Mouse (Mus musculus) heart, postnatal 4 days (tissue): ENCODE results near the gene Gm37240. TPM values are rescaled to one million over a fixed set of nuclear protein-coding genes. Genes with fewer than 3 reads are reported as not detected.
"Not testable (repeated sequence)": the region's sequence is repeated elsewhere in the genome, so short reads cannot be mapped to it uniquely, and the experiment has no call there.

Experiments
- DNase-seq: peaks from one replicate; pipeline ENCODE4 v3.0.0; 2021
- total RNA-seq, 2 experiments: library from RNA; stranded (reverse); gene quantifications; 2 replicates each; pipeline ENCODE4 v1.2.3; 2021

Gm37240 gene
- total RNA-seq, 2 experiments from 2014 or later: 19.6 to 20.6 TPM

DNA sequence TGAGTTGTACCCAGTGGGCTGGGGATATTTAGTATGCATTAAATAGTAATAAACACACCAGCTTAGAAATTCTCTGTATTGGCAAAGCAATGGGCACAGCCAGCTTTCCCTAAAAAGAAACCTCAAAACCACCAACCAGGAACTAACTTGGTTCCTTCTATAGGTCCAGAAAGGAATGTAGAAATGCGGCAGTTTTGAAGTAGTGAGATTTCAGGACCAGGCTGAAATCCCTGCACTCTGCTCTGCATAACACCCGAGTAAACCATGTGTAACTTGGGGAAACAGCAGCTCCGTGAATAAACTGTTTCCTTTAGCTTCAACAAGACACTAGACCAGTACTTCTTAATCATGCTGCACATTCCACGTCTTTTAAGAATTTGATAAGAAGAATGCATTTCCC, 1306.6 kb downstream of the Gm37240 start:
- no peak for DNase-seq

DNA sequence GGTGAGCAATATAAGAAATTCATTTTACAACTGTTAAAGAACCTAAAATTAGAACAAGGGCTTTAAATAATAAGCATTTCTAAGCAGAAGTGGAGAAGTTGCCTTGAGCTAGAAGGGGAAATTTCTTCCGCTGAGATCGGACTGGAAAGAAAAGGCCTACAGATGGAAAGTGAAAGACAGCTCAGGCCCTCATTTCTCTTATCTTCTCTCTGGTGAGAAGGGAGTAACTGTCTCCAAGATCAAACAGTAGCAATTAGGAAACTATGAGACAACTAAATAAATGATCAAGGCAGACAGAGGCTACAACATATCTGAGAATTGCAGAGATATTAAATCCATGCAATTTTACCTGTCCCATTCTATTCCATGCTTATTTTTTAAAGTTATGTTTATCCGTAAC, 1316.8 kb downstream of the Gm37240 start:
- DNase-seq: no peak

DNA sequence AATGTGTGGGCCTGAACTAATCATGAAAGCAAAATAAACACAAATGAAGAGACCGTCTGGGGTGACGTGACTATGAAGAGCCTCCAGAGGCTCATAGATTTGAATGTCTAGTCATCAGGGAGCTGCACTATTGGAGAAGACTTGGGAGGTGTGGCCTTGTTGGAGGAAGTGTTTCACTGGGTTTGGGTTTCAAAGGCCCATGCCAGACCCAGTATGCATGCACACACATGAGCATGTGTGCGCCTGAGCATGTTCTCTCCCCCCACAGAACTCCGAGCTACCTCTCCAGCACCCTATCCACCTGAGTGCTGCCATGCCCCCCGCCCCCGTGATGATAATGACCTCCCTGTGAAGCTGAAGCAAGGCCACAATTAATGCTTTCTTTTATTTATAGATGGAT, 1317.7 kb downstream of the Gm37240 start:
- DNase-seq: no peak

DNA sequence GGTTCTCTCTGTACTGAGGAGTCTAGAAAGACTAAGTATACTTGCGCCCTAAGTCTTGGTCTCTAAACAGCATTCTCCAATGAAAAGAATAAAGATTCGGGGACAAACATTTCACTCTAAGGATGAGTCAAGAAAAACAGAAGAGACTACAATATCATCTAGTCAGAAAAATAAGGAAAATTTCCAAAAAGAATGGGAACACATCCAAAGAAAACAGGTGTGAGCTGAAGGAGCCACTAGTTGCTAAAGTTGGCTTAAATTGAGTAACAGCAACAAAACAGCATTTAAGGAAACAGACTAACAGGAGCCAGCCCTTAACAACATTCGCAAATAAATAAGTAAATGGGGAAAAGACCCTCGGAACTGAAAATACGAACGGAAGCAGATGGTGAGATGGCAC, 1318.8 kb downstream of the Gm37240 start:
- DNase-seq: no peak

DNA sequence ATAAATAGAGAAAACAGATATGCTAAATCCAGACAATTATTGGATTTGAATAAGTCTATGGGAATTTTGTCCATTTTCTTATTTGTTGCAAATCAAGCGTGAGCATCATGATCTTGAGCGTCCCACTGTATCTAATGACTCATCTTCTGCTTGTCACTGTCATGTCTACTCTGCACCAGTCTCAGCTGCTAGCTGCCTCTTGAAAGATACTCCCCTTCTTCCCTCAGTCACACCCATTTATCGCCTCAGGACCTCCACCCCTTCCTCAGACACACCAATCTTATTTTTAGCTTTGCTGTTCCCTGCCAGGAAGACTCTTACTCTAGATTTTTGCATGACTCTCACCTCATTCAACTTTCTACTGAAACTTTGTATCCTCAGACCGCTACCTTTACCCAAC, 1323.9 kb downstream of the Gm37240 start:
- DNase-seq: no peak

DNA sequence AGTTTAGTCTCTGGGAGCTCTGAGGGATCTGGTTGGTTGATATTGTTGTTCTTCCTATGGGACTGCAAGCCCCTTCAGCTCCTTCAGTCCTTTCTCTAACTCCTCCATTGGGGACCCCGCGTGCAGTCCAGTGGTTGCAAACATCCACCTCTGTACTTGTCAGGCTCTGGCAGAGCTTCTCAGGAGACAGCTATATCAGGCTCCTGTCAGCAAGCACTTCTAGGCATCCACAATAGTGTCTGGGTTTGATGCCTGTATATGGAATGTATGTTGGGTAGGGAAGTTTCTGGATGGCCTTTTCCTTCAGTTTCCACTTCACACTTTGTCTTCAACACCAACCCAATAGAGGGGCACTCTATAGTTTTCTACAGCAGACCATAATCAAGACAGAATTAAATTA, 1324.4 kb downstream of the Gm37240 start:
- not testable (repeated sequence) for DNase-seq

DNA sequence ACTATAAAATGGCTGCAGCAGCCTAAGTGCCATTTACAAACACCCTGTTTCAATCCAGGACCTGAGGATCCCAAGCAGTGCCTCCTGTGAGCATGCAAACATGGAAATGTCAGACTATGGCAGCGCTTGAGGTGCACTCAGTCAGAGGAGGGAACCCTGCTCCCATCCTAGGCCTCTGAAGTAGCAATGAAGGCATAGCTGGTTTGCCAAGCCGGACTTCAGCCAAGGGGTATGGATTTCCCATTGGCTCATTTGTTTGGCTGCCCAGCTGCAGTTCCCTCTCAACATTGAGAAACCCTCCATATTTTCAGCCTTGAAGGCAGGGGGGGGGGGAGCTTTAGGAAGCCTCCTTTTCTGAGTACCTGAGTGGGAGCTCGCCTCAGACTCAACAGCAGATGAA, 1329.0 kb downstream of the Gm37240 start:
- no peak for DNase-seq

DNA sequence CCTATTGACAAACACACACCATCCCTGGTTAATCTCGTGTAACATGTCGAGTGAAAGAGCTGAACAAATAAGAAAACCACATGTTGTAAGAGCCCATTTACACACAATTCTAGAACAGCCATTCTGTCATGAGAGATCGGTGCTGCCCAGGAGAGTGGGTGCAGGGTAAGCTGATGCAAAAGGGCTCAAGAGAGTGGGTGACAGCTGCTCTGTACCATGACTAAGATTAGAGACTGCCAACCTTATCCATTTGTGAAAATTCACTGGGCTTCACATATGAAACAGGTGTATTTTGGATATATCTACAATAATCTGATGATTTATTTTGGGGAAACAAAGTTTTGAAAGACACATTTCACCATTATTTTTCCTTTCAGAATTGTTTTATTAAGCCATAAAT, 1331.5 kb downstream of the Gm37240 start:
- DNase-seq: no peak

DNA sequence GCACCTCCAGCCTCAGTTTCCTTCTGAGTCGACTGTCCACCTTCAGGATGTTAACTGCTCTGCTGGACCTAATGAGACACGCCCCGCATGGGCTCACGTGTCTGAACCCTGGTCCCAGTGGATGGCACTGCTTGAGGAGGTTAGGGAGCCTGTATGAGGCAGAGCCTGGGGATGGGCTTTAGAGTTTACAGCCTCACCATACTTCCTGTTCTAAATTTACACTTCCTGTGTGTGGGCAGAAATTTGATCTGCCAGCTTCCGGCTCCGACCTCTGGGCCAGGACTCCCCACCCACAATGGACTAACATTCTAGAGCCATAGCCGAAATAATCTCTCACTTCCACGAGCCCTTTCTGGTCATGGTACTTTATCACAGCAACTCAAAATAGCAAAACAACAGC, 1340.1 kb downstream of the Gm37240 start:
- DNase-seq: no peak

DNA sequence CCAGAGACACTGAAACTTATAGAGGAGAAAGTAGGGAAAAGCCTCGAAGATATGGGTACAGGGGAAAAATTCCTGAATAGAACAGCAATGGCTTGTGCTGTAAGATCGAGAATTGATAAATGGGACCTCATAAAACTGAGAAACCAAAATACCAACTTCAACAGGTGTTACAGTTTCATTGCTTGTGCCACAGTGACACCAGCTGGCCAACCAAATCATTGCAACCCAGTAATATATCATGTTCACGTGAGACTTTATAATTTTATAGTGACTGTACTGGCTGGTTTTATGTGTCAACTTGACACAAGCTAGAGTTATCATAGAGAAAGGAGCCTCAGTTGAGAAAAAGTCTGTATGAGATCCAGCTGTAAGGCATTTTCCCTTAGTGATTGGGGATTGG, 1344.9 kb downstream of the Gm37240 start:
- peak; percentile 72 for DNase-seq

DNA sequence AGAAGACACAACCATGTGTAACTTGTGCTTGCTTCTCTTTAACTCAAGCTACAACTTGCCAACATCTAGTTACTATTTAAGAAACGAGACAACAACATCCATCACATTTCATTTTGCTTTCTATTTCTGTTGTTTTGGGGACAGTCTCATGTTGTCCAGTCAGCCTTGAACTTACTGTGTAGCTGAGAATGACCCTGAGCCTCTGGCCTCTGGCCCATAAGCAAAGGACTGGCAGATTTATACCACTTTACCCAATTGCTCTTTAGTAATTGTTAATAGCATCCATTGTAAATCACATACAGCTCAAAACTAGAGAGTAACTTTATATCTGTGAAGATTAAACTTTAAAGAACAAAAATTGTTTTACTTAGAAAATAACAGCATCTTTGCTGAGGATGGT, 1345.4 kb downstream of the Gm37240 start:
- no peak for DNase-seq

DNA sequence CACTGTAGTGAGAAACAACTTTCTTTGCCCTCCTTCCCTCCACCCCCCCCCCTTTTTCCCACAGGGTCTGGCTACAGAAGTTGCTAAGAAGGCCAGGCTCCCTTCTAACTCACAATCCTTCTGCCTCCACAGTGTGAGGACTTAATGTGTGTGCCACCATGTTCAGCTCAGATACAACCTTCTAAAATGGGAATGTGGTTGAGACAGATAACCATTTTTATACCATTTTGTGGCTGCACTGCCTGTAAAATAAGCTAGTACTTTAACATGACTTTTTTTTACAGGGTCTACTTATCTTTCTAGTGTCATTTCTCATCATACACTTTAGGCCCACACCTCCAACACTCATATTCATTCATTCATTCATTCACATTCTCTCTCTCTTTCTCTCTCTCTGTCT, 1346.7 kb downstream of the Gm37240 start:
- DNase-seq: no peak

DNA sequence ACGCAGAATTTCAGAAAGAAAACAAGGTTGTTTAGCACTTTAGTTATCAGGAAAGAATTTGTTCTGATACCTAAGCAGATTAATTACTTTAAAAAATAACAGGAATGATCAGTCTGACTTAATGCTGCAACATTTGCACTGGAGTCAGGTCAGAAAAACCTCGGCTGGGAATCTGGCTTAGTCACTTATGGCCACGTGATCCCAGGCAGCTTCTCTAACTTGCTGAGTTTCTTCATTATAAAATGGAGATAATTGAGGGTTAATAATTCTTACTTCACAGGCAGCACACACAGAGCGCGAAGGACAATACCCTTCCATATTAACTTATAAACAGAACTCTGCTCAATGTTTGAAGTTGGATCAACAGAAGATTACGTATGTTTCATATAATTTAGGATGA, 1350.3 kb downstream of the Gm37240 start:
- no peak for DNase-seq

DNA sequence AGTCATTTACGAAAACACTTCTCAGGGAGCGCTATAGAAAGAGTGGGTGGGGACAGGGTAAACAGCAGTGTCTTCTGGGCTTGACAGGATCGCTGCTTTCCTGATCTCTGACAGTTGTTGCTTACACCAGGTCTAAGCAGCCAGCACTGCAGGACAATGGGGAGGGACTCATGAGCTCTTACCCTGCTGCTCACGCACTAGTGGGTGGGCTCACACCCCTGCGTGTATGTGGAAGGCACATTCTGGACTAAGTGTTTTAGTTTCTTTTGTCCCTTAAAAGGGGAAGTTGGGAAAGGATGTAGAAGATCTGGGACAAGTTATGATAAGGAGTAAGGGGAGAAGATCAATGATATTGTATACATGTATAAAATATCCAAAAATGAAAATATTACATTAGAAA, 1354.1 kb downstream of the Gm37240 start:
- DNase-seq: no peak

DNA sequence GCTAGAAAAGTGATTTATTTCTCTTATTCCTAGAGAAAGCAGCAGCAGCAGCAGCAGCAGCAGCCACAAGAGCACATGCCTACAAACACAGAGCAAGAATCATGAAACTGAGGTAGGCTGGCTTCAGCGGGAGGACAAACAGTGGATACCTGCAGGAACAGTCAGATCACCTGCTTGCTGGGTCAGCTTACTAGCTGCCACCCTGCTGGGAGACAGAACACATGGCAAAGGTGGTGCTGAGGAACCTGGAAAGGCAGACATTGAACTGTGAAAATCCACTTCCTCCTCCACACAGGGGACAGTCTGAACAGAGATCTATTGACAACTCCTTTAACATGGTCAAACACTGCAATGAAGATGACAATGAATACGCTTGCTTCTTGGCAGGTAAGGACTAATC, 1358.3 kb downstream of the Gm37240 start:
- no peak for DNase-seq

DNA sequence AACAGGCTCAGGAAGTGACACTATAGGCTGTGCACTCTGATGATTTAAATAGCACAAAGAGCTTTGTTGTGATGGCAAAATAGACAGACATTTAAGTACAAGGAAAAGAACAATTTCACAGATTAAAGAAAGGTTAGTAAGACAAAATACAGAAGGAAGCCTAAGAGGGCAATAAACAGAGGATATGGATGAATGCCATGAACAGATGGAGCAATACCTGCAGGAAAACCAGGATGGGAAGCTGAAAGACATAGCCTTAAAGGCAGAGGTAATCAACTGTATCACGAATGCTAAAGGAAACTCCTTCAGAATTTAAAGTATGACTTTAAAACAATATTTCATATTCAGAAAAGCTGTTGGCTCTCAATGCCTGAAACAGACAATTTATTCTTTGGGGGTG, 1362.4 kb downstream of the Gm37240 start:
- no peak for DNase-seq

DNA sequence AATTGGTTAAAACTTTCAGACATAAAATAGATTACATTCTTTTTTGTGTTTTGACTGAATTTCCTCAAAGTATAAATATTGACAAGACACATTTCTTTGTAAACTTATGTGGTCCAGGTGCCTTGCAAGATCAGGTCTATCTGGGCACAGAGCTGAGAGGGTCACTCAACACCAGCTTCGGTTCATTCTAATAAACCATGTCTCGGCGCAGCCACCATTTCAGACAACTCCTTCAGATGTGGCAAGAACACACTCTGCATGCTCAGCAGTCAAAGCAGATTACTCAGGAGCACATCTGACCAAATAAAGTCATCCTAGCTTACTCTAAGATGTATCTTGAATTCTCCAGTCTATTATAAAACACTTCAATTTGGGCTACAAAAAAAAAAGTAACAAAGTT, 1371.2 kb downstream of the Gm37240 start:
- no peak for DNase-seq

DNA sequence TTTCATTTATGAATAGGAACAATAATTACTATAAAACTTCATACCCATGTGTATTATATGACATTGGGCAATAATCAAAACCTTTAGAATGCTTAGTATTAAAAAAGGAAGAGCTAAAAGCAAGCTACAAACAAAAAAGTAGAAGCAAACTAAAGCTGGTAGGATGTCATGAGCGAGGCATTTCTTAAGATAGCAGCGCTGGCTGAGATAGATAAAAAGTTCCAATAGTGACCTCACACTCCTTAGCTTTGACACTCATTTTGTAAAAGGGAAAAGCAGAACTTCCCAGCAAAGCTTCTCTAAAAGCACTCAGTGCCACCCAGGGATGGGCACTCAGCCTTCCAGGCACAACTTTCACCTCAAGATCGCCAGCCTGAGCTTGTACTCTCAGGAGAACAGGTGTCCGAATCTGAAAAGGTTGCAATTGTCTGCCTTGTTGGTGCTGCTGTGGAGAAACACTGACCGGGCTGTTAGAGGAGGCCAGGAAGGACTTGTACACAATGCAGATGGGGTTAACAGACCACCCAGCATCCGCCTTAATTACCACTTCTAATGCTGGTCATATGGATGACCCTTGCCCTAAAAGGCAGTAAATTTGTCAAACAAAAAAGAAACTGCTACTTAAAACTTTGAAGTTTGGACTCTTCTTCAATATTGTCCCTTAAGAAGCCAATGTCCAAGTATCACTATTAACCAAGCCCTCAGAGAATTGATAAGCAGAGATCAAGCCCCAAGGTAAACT, 1374.4 kb downstream of the Gm37240 start:
- no peak for DNase-seq

DNA sequence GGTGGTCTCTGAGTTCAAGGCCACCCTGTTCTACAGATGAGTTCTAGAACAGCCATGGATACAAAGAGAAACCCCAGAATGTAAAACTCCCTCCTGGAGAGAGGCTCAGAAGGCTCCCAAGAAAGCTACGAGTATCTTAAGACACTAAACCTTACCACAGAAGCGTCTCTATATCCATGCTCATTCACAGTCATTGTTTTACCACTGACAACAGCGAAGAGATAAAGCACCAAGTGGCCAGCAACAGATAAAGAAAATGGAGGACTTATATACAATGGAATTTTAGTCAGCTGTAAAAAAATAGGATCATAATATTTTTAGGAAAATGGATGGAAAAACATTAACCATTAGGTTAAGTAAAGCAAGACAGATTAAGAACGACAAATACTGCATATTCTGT, 1382.1 kb downstream of the Gm37240 start:
- no peak for DNase-seq

DNA sequence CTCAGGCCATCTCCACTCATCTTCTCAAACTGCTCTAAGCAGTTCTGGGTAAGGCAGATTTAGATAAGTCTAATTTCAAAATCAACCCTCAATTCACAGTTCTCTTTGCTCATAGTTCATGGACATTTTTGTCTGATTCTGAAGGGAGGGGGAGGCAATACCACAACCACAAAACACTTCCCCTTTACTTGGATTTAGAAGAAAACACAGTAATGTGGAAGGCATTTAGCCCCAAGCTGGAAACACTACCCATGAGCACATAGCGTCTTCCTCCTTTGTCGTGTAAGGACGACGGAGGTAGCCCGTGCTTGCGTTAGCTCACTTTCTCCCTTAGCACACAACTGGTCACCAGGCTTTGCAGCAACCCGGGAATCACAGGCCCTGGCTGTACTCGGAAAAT, 1383.0 kb downstream of the Gm37240 start:
- DNase-seq: no peak

DNA sequence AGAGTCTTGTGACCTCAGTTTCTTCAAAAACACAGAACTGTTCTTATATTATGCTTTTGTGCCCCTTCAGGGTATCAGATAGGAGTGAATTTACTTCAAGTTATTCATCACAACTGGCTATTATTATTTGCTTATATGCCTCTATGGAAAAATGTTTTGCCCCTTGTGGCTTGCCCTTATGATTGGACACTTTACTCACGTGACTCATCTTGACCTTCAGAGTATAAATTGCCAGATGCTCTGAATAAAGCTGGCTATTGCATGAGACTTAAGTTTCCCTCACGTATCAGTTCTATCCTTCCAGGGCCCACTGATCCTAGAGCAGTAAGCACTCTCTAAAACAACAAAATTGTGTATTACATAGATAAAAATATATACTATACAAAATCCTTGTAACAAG, 1385.2 kb downstream of the Gm37240 start:
- DNase-seq: no peak

DNA sequence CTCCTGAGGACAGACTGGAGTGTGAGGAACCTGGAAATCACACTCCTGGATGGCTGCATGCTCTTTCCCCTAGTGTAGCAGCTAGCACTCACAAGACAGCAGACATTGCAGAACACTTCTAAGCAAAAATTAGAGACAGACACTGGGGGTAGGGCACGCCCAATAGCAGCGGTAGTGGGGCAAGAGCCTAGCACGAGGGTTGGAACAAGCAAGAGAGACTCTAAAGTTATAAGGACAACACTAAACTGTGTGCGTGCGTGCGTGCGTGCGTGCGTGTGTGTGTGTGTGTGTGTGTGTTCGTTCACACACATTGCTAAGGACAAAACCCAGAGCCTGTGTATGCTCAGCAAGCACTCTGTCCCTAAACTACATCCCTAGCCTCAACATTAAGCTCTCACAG, 1386.8 kb downstream of the Gm37240 start:
- no peak for DNase-seq

DNA sequence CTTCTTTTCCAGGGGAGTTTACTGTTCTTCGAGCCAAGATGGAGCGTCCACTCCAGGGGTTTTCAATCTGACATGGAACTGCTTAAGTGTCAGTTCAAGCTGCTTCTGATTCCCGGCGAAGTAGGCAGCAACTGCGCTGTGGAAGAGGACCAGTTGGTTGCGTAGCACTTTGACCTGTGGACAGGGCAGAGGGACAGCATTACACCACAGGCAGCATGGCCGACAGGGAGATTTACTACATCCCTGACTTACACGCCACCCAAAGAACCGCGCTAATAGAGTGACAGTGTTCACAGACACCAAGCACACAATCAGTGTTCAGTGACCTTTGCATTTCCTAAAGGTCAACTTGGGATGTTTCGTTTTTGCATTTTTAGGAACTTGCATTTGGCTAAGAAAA, 1389.6 kb downstream of the Gm37240 start:
- no peak for DNase-seq

DNA sequence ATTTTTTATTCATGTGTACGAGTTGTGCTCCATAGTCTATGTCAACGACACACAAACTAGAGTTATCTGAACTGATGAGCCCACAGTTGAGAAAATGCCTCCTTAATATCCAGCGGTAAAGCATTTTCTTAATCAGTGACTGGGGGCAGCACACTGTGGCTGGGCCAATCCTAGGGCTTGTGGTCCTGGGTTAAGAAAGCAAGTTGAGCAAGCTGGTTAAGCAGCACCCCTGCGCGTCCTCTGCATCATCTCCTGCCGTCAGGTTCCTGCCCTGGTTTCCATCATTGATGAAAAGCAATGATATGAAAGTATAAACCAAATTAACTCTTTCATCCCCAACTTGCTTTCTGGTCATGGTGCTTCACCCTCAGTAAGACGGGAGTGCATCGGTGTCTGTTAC, 1394.7 kb downstream of the Gm37240 start:
- DNase-seq: no peak

DNA sequence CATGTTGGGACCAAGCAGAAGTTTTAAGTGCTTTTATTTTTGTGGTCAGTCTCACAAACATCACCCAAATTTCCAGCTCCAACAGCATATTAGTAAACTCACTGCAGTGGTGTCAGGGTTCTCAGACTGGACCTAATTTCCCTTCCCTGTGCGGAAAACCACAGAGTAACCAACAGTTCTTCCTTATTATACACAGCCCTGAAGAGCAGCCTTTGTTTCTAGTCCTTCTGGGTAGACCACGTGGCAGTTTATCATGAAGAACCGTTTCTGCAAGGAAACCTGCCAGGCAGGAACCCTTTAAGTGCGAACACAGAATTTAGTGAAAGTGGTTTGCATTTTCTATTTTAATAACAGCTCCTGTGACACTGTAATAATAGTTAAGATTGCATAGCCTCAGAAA, 1395.2 kb downstream of the Gm37240 start:
- DNase-seq: no peak
